ENCODE assay signal across 20 mouse cellular contexts in genomic region chrX:164313876-164314275, GRCm38 (mm10). TPM values are rescaled to one million over a fixed set of nuclear protein-coding genes. Genes with fewer than 3 reads are reported as not detected.
DNase-seq lines count a peak whose midpoint lies in the region; ATAC-seq and TF ChIP-seq lines count a peak whose summit lies in the region.
"Had no signal": no experiment of that assay in that cellular context is flagged by ENCODE, and none has a peak within 500 bp of the region (broad histone marks: within the 10 kb centered on the region; RNA-seq: fewer than 3 reads in every experiment).

No protein-coding gene starts in this region.

- no peak for ATAC-seq in hindbrain, postnatal 0 days
- ATAC-seq in hindbrain, embryonic 16.5 days = no peak
- no peak for ATAC-seq in midbrain, postnatal 0 days (ENCODE audit: low FRiP score)
- ATAC-seq in midbrain, embryonic 13.5 days = no peak
- ATAC-seq in embryonic facial prominence, embryonic 15.5 days (ENCODE audit: insufficient number of reproducible peaks, low FRiP score, low TSS enrichment, low read depth) = 0 out of 2 replicates have a peak, but pooled peaks have one; percentile 24
- ATAC-seq in monocyte, adult 5-6 weeks (replicated peaks; ENCODE audit: insufficient number of reproducible peaks, low FRiP score, low TSS enrichment, poor library complexity, severe bottlenecking) = no peak
- ATAC-seq: activated CD4-positive, CD25-positive, alpha-beta regulatory T cell, adult 4 months; inflammation-experienced regulatory T-cells, adult 6 months; midbrain, embryonic 16.5 days had no signal

- H3K9me3 ChIP-seq in hindbrain, postnatal 0 days (ENCODE audit: low read length) = no peaks in the 10 kb centered on the region
- H3K9me3 ChIP-seq in hindbrain, embryonic 16.5 days (ENCODE audit: control insufficient read depth, low read length) = no peaks in the 10 kb centered on the region
- H3K9me3 ChIP-seq in midbrain, postnatal 0 days (ENCODE audit: low read length) = no peaks in the 10 kb centered on the region
- H3K9me3 ChIP-seq in midbrain, embryonic 13.5 days = no peaks in the 10 kb centered on the region
- H3K9me3 ChIP-seq in embryonic facial prominence, embryonic 15.5 days (replicated peaks) = no peaks in the 10 kb centered on the region
- H3K9me3 ChIP-seq: embryonic facial prominence, embryonic 12.5 days; heart, embryonic 10.5 days; stomach, embryonic 15.5 days had no signal

- no peaks in the 10 kb centered on the region for H3K4me1 ChIP-seq in hindbrain, postnatal 0 days (ENCODE audit: insufficient read depth, low read length)
- H3K4me1 ChIP-seq in hindbrain, embryonic 16.5 days (ENCODE audit: control insufficient read depth, insufficient read depth, low read depth, low read length) = no peaks in the 10 kb centered on the region
- H3K4me1 ChIP-seq in midbrain, postnatal 0 days (ENCODE audit: insufficient read depth, low read length) = no peaks in the 10 kb centered on the region
- H3K4me1 ChIP-seq in midbrain, embryonic 13.5 days (replicated peaks) = no peaks in the 10 kb centered on the region
- no peaks in the 10 kb centered on the region for H3K4me1 ChIP-seq in embryonic facial prominence, embryonic 15.5 days
- H3K4me1 ChIP-seq: embryonic facial prominence, embryonic 12.5 days; heart, embryonic 10.5 days; stomach, embryonic 15.5 days had no signal

- no peak overlapping the region for H3K4me2 ChIP-seq in hindbrain, postnatal 0 days (ENCODE audit: low read depth, low read length)
- H3K4me2 ChIP-seq in hindbrain, embryonic 16.5 days (ENCODE audit: low read length) = no peak overlapping the region
- no peak overlapping the region for H3K4me2 ChIP-seq in midbrain, postnatal 0 days (ENCODE audit: low read depth, low read length, poor library complexity, severe bottlenecking)
- H3K4me2 ChIP-seq in midbrain, embryonic 13.5 days (replicated peaks) = no peak overlapping the region
- no peak overlapping the region for H3K4me2 ChIP-seq in embryonic facial prominence, embryonic 15.5 days (replicated peaks)
- H3K4me2 ChIP-seq: embryonic facial prominence, embryonic 12.5 days; stomach, embryonic 15.5 days had no signal

- intact Hi-C loops in heart, postnatal 14 days (cut with DNase I) = no loop called here

- H3K9ac ChIP-seq in hindbrain, postnatal 0 days (replicated peaks; ENCODE audit: low read length) = no peak overlapping the region
- no peak overlapping the region for H3K9ac ChIP-seq in hindbrain, embryonic 16.5 days (ENCODE audit: low read depth, low read length)
- no peak overlapping the region for H3K9ac ChIP-seq in midbrain, postnatal 0 days (replicated peaks; ENCODE audit: low read length, poor library complexity, severe bottlenecking)
- no peak overlapping the region for H3K9ac ChIP-seq in midbrain, embryonic 13.5 days (replicated peaks)
- H3K9ac ChIP-seq in embryonic facial prominence, embryonic 15.5 days = no peak overlapping the region
- H3K9ac ChIP-seq: embryonic facial prominence, embryonic 12.5 days; stomach, embryonic 15.5 days had no signal

- no peaks in the 10 kb centered on the region for H3K36me3 ChIP-seq in hindbrain, postnatal 0 days (ENCODE audit: insufficient read depth, low read length)
- H3K36me3 ChIP-seq in hindbrain, embryonic 16.5 days (ENCODE audit: control insufficient read depth, insufficient read depth, low read length) = no peaks in the 10 kb centered on the region
- no peaks in the 10 kb centered on the region for H3K36me3 ChIP-seq in midbrain, postnatal 0 days (ENCODE audit: insufficient read depth, low read length)
- H3K36me3 ChIP-seq in midbrain, embryonic 13.5 days = no peaks in the 10 kb centered on the region
- no peaks in the 10 kb centered on the region for H3K36me3 ChIP-seq in embryonic facial prominence, embryonic 15.5 days
- H3K36me3 ChIP-seq: embryonic facial prominence, embryonic 12.5 days; heart, embryonic 10.5 days; stomach, embryonic 15.5 days had no signal

- no peak for TF ChIP-seq CTCF in hindbrain, postnatal 0 days (IDR thresholded peaks at IDR 0.05; ENCODE audit: low read depth)
- no peak for TF ChIP-seq CTCF in midbrain, postnatal 0 days (IDR thresholded peaks at IDR 0.05)

- no peak overlapping the region for H3K4me3 ChIP-seq in hindbrain, postnatal 0 days (ENCODE audit: low read length)
- no peak overlapping the region for H3K4me3 ChIP-seq in hindbrain, embryonic 16.5 days (ENCODE audit: low read length)
- no peak overlapping the region for H3K4me3 ChIP-seq in midbrain, postnatal 0 days (ENCODE audit: low read depth, low read length)
- no peak overlapping the region for H3K4me3 ChIP-seq in midbrain, embryonic 13.5 days (replicated peaks)
- H3K4me3 ChIP-seq in embryonic facial prominence, embryonic 15.5 days (replicated peaks) = no peak overlapping the region
- H3K4me3 ChIP-seq: embryonic facial prominence, embryonic 12.5 days; heart, embryonic 10.5 days; layer of hippocampus, adult 2 months; stomach, embryonic 15.5 days had no signal

- DNase-seq in hindbrain, postnatal 0 days (ENCODE audit: low spot score) = peak; percentile 3
- peak; percentile 1 for DNase-seq in midbrain, postnatal 0 days (ENCODE audit: low spot score)
- no peak for DNase-seq in heart, postnatal 14 days
- DNase-seq: adrenal gland, postnatal 10 days; cerebellum, adult 11-12 months; kidney, adult 8-10 months; kidney, postnatal 14 days; retina, postnatal 1 day had no signal

- no peak overlapping the region for H3K27ac ChIP-seq in hindbrain, postnatal 0 days
- H3K27ac ChIP-seq in hindbrain, embryonic 16.5 days (ENCODE audit: low read depth, low read length) = no peak overlapping the region
- H3K27ac ChIP-seq in midbrain, postnatal 0 days (ENCODE audit: low read depth, low read length) = no peak overlapping the region
- H3K27ac ChIP-seq in midbrain, embryonic 13.5 days = no peak overlapping the region
- H3K27ac ChIP-seq in embryonic facial prominence, embryonic 15.5 days (replicated peaks) = no peak overlapping the region
- H3K27ac ChIP-seq: embryonic facial prominence, embryonic 12.5 days; heart, embryonic 10.5 days; layer of hippocampus, adult 2 months; stomach, embryonic 15.5 days had no signal

- WGBS in hindbrain, postnatal 0 days = 42% methylated on average over 1 of the region's 1 CpGs
- WGBS in hindbrain, embryonic 16.5 days = 74% methylated on average over 1 of the region's 1 CpGs
- 66% methylated on average over 1 of the region's 1 CpGs for WGBS in midbrain, postnatal 0 days
- WGBS in midbrain, embryonic 13.5 days = 84% methylated on average over 1 of the region's 1 CpGs
- 25% methylated on average over 1 of the region's 1 CpGs for WGBS in embryonic facial prominence, embryonic 15.5 days

- no peaks in the 10 kb centered on the region for H3K27me3 ChIP-seq in hindbrain, postnatal 0 days (ENCODE audit: insufficient read depth, low read length)
- no peaks in the 10 kb centered on the region for H3K27me3 ChIP-seq in hindbrain, embryonic 16.5 days (replicated peaks; ENCODE audit: control insufficient read depth, insufficient read depth, low read length)
- no peaks in the 10 kb centered on the region; the same call in 1 of the 2 replicates for H3K27me3 ChIP-seq in midbrain, postnatal 0 days (ENCODE audit: insufficient read depth, low read length)
- no peaks in the 10 kb centered on the region for H3K27me3 ChIP-seq in midbrain, embryonic 13.5 days
- H3K27me3 ChIP-seq in embryonic facial prominence, embryonic 15.5 days = no peaks in the 10 kb centered on the region
- H3K27me3 ChIP-seq: stomach, embryonic 15.5 days had no signal

RNA-seq across cellular contexts. Expression of gene Pir, which starts 44.7 kb away (rescaled TPM):
- 0.65 and 0.94 TPM in 2 replicates for total RNA-seq in hindbrain, postnatal 0 days (2014; rRNA removed)
- 7.8 and 8.4 TPM in 2 replicates for polyA plus RNA-seq in hindbrain, postnatal 0 days (2015; fragmentation: Nextera tagmentation; extraction: Ambion mirVana)
- 4.6 and 5.7 TPM in 2 replicates for polyA plus RNA-seq in hindbrain, embryonic 16.5 days (2015; fragmentation: Nextera tagmentation; extraction: Ambion mirVana)
- total RNA-seq in midbrain, postnatal 0 days (2014; rRNA removed) = 0.55 and 1.1 TPM in 2 replicates
- polyA plus RNA-seq in midbrain, postnatal 0 days (2015; fragmentation: Nextera tagmentation; extraction: Ambion mirVana) = 3.2 and 5.6 TPM in 2 replicates
- 2.2 and 3.7 TPM in 2 replicates for polyA plus RNA-seq in midbrain, embryonic 13.5 days (2015; fragmentation: Nextera tagmentation; extraction: Ambion mirVana)
- 14.9 and 18.8 TPM in 2 replicates for polyA plus RNA-seq in embryonic facial prominence, embryonic 15.5 days (2015; fragmentation: Nextera tagmentation; extraction: Ambion mirVana)
- total RNA-seq in monocyte, adult 5-6 weeks (2017) = 0.58 TPM in 1 of 3 replicates, not detected in the others
- total RNA-seq in heart, postnatal 14 days (2021) = 1 to 10 TPM; 2.6 to 5.0 TPM
- total RNA-seq: common myeloid progenitor, adult 5-6 weeks had no signal
- polyA plus RNA-seq: activated CD4-positive, CD25-positive, alpha-beta regulatory T cell, adult 4 months; inflammation-experienced regulatory T-cells, adult 6 months had no signal

RNA-seq across cellular contexts. Expression of gene Bmx, which starts 55.9 kb away (rescaled TPM):
- total RNA-seq in hindbrain, postnatal 0 days (2014; rRNA removed) = 0.89 and 1.0 TPM in 2 replicates
- polyA plus RNA-seq in hindbrain, postnatal 0 days (2015; fragmentation: Nextera tagmentation; extraction: Ambion mirVana) = 0.39 and 0.49 TPM in 2 replicates
- 0.41 and 0.69 TPM in 2 replicates for polyA plus RNA-seq in hindbrain, embryonic 16.5 days (2015; fragmentation: Nextera tagmentation; extraction: Ambion mirVana)
- 0.42 and 0.93 TPM in 2 replicates for total RNA-seq in midbrain, postnatal 0 days (2014; rRNA removed)
- polyA plus RNA-seq in midbrain, postnatal 0 days (2015; fragmentation: Nextera tagmentation; extraction: Ambion mirVana) = 0.48 and 0.58 TPM in 2 replicates
- 0.39 and 0.82 TPM in 2 replicates for polyA plus RNA-seq in midbrain, embryonic 13.5 days (2015; fragmentation: Nextera tagmentation; extraction: Ambion mirVana)
- polyA plus RNA-seq in embryonic facial prominence, embryonic 15.5 days (2015; fragmentation: Nextera tagmentation; extraction: Ambion mirVana) = 1.1 and 1.6 TPM in 2 replicates
- total RNA-seq in monocyte, adult 5-6 weeks (2017) = 16.2 to 31.2 TPM (median 29.7 TPM) in 3 replicates
- 1 to 10 TPM; 2.3 to 2.5 TPM for total RNA-seq in heart, postnatal 14 days (2021)
- polyA plus RNA-seq: activated CD4-positive, CD25-positive, alpha-beta regulatory T cell, adult 4 months; inflammation-experienced regulatory T-cells, adult 6 months had no signal

RNA-seq across cellular contexts. Expression of gene Vegfd, which starts 59.3 kb away (rescaled TPM):
- not detected in 2 replicates for total RNA-seq in hindbrain, postnatal 0 days (2014; rRNA removed)
- 0.29 and 0.33 TPM in 2 replicates for polyA plus RNA-seq in hindbrain, postnatal 0 days (2015; fragmentation: Nextera tagmentation; extraction: Ambion mirVana)
- polyA plus RNA-seq in hindbrain, embryonic 16.5 days (2015; fragmentation: Nextera tagmentation; extraction: Ambion mirVana) = 0.41 and 0.43 TPM in 2 replicates
- total RNA-seq in midbrain, postnatal 0 days (2014; rRNA removed) = 0.11 and 0.33 TPM in 2 replicates
- polyA plus RNA-seq in midbrain, postnatal 0 days (2015; fragmentation: Nextera tagmentation; extraction: Ambion mirVana) = 0.10 and 0.13 TPM in 2 replicates
- polyA plus RNA-seq in midbrain, embryonic 13.5 days (2015; fragmentation: Nextera tagmentation; extraction: Ambion mirVana) = 0.12 and 0.49 TPM in 2 replicates
- polyA plus RNA-seq in embryonic facial prominence, embryonic 15.5 days (2015; fragmentation: Nextera tagmentation; extraction: Ambion mirVana) = 7.8 and 8.7 TPM in 2 replicates
- 0.19 TPM in 1 of 3 replicates, not detected in the others for total RNA-seq in monocyte, adult 5-6 weeks (2017)
- total RNA-seq in heart, postnatal 14 days (2021) = 1 to 10 TPM; 1.9 to 2.4 TPM
- total RNA-seq: common myeloid progenitor, adult 5-6 weeks had no signal
- polyA plus RNA-seq: activated CD4-positive, CD25-positive, alpha-beta regulatory T cell, adult 4 months; inflammation-experienced regulatory T-cells, adult 6 months had no signal

Comparison
In these comparisons a context has a peak if more than half of its experiments do, and no peak if none do; other contexts are left out.
1. DNase-seq: peak in hindbrain, postnatal 0 days (single experiment) and midbrain, postnatal 0 days (single experiment); none in heart, postnatal 14 days (0 of 2).